Comparison of ENCODE assay signal across 10 mouse cellular contexts in the genomic region with DNA sequence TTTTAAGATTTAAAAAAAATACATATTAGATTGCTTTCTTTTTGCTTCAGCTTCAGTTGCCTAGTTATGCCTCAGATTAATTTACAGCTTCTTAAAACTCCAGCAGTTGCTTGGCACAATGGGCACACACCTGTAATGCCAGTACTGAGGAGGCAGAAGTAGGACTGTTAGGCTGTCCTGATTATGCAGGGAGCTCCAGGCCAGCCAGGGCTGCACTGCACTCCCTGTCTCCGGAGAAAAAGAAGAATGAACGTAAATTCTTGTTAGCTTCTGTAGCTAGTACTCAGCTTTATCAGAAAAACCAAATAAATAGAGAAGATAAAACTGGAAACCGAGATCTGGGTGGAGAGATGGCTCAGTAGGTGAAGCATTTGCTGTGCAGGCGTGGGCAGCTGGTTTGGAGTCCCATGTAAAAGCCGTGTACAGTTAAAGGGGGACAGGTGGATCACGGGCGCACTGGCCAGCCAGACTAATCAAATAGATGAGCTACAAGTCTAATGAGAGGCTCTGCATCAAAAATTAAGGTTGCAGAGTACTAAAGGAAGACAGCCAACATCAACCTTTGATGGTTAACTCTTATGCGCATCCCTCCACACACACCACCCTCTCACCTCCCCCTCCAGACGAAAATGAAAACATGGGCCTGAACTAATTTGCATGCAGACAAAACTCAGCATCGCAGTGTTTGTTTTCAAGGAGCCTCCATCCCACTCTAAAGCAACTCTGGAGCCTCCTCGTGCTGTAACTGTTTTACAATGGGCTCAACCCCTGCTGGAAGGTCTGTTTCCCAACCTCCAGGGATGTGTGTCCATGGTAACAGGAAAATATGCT. TPM values are rescaled to one million over a fixed set of nuclear protein-coding genes. Genes with fewer than 3 reads are reported as not detected.
DNase-seq lines count a peak whose midpoint lies in the region; ATAC-seq lines count a peak whose summit lies in the region.
"Had no signal": no experiment of that assay in that cellular context is flagged by ENCODE, and none has a peak within 500 bp of the region (broad histone marks: within the 10 kb centered on the region; RNA-seq: fewer than 3 reads in every experiment).

No protein-coding gene starts in this region.

- no peak overlapping the region for H3K4me3 ChIP-seq in heart, embryonic 12.5 days
- H3K4me3 ChIP-seq in forebrain, embryonic 12.5 days (replicated peaks) = no peak overlapping the region

- peak; percentile 61 to 70 for DNase-seq in heart, adult 9 months (ENCODE audit: low spot score in 2 of 2)
- peak; percentile 55 for DNase-seq in ES-CJ7 (ENCODE audit: low read depth, low spot score)
- DNase-seq in mesoderm, embryonic 11.5 days (ENCODE audit: low read depth, low spot score) = peak; percentile 80
- no peak for DNase-seq in T-cell, adult 2 months (ENCODE audit: low spot score)
- no peak for DNase-seq in urinary bladder, adult 18-20 months (ENCODE audit: low spot score in 2 of 2)
- DNase-seq in spleen, postnatal 36 days (ENCODE audit: low spot score in 2 of 2) = no peak
- DNase-seq: thymus, postnatal 25 days had no signal

- H3K9me3 ChIP-seq in heart, embryonic 12.5 days (replicated peaks) = no peaks in the 10 kb centered on the region
- H3K9me3 ChIP-seq in forebrain, embryonic 12.5 days = no peaks in the 10 kb centered on the region

- H3K27ac ChIP-seq in heart, embryonic 12.5 days (ENCODE audit: poor library complexity, severe bottlenecking) = no peak overlapping the region
- peak overlapping the region; percentile 84 for H3K27ac ChIP-seq in forebrain, embryonic 12.5 days

- no peak for ATAC-seq in heart, embryonic 12.5 days (ENCODE audit: insufficient number of reproducible peaks, low FRiP score)
- ATAC-seq in forebrain, embryonic 12.5 days (ENCODE audit: low FRiP score) = peak; percentile 89

- 36% methylated on average over 11 of the region's 11 CpGs for WGBS in heart, embryonic 12.5 days
- 24% methylated on average over 11 of the region's 11 CpGs for WGBS in forebrain, embryonic 12.5 days

- no peak overlapping the region for H3K9ac ChIP-seq in heart, embryonic 12.5 days
- H3K9ac ChIP-seq in forebrain, embryonic 12.5 days = no peak overlapping the region

- no peak overlapping the region for H3K4me2 ChIP-seq in heart, embryonic 12.5 days
- peak overlapping the region; percentile 39 for H3K4me2 ChIP-seq in forebrain, embryonic 12.5 days

- no peaks in the 10 kb centered on the region for H3K4me1 ChIP-seq in heart, embryonic 12.5 days (replicated peaks)
- peaks cover 13% of the 10 kb centered on the region for H3K4me1 ChIP-seq in forebrain, embryonic 12.5 days

- peaks cover 7% of the 10 kb centered on the region; the same call in 1 of the 2 replicates for H3K27me3 ChIP-seq in heart, embryonic 12.5 days (replicated peaks)
- no peaks in the 10 kb centered on the region for H3K27me3 ChIP-seq in forebrain, embryonic 12.5 days

- no peaks in the 10 kb centered on the region for H3K36me3 ChIP-seq in heart, embryonic 12.5 days
- no peaks in the 10 kb centered on the region for H3K36me3 ChIP-seq in forebrain, embryonic 12.5 days (replicated peaks)

RNA-seq across cellular contexts. Expression of a gene that starts 25.8 kb away (rescaled TPM):
- polyA plus RNA-seq in heart, embryonic 12.5 days (2016; fragmentation: Nextera tagmentation; extraction: Ambion mirVana) = 13.8 and 14.4 TPM in 2 replicates
- 39.9 and 41.3 TPM in 2 replicates for polyA plus RNA-seq in forebrain, embryonic 12.5 days (2016; fragmentation: Nextera tagmentation; extraction: Ambion mirVana)

RNA-seq across cellular contexts. Expression of a gene that starts 32.1 kb away (rescaled TPM):
- 0.13 TPM in 1 of 2 replicates, not detected in the other for polyA plus RNA-seq in heart, embryonic 12.5 days (2016; fragmentation: Nextera tagmentation; extraction: Ambion mirVana)
- polyA plus RNA-seq in forebrain, embryonic 12.5 days (2016; fragmentation: Nextera tagmentation; extraction: Ambion mirVana) = 1.2 and 1.4 TPM in 2 replicates

RNA-seq across cellular contexts. Expression of a gene that starts 32.2 kb away (rescaled TPM):
- polyA plus RNA-seq in heart, embryonic 12.5 days (2016; fragmentation: Nextera tagmentation; extraction: Ambion mirVana) = not detected in 2 replicates
- 0.13 TPM in 1 of 2 replicates, not detected in the other for polyA plus RNA-seq in forebrain, embryonic 12.5 days (2016; fragmentation: Nextera tagmentation; extraction: Ambion mirVana)
- polyA plus RNA-seq: cortical plate, adult 2 months had no signal

RNA-seq across cellular contexts. Expression of a gene that starts 51.2 kb away (rescaled TPM):
- 23.1 and 23.3 TPM in 2 replicates for polyA plus RNA-seq in heart, embryonic 12.5 days (2016; fragmentation: Nextera tagmentation; extraction: Ambion mirVana)
- 24.7 and 26.1 TPM in 2 replicates for polyA plus RNA-seq in forebrain, embryonic 12.5 days (2016; fragmentation: Nextera tagmentation; extraction: Ambion mirVana)

Comparison
In these comparisons a context has a peak if more than half of its experiments do, and no peak if none do; other contexts are left out.
1. DNase-seq: peak in heart, adult 9 months (2 of 2), ES-CJ7 (single experiment) and mesoderm, embryonic 11.5 days (single experiment); none in T-cell, adult 2 months (single experiment), urinary bladder, adult 18-20 months (0 of 2) and spleen, postnatal 36 days (0 of 2).